Mouse (Mus musculus) hematopoietic stem cell, adult 5-6 weeks (primary cell): ENCODE measurements at regions not wholly inside any gene's neighbourhood (a gene's known extent, or its start where the extent isn't known, plus 50 kb on each side); places are given as distances from the start of the nearest gene placed in this dataset.

Experiments
- ATAC-seq, 2 experiments: fragments of 125-278 bp in 1 of 2; replicated peaks in 1 of 2; 2 replicates each; pipeline ENCODE4 v1.8.0; 2016 to 2017; ENCODE audit warnings: inconsistent platforms in 2 of 2, mild to moderate bottlenecking in 2 of 2, moderate number of reproducible peaks in 2 of 2, low read depth in 1 of 2, moderate TSS enrichment in 1 of 2; ENCODE audit not compliant: low FRiP score in 2 of 2, poor library complexity in 2 of 2, severe bottlenecking in 2 of 2, insufficient read depth in 1 of 2, low TSS enrichment in 1 of 2

DNA sequence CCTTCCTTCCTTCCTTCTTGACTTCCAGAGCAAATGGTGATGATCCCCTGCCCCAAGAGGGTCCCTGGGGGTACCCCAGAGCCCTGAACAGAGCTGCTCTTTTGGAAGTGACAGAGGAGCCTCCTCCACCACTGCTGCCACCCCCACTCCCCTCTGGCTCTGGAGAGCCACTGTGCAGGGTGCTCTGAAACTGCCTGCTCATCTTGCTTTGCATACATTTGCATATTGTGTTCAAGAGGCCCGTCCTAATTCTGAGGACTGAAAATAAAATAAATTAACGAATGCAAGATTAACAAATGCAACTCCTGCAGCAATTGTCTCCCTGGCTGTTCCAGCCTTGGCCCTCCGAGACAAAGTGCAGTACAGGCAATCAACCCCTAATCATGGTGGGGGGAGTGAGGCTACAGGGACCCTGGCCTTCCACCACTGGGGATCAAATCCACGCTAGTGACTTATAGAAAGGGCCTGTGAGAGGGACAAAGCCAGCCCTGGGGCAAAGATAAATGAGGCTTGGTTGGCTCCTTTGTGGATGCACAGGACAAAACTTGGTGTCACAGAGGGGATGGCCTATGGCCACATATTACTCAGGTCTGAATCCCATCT lies 134.6 kb downstream of the Tmem132e start:
- ATAC-seq: no peak

DNA sequence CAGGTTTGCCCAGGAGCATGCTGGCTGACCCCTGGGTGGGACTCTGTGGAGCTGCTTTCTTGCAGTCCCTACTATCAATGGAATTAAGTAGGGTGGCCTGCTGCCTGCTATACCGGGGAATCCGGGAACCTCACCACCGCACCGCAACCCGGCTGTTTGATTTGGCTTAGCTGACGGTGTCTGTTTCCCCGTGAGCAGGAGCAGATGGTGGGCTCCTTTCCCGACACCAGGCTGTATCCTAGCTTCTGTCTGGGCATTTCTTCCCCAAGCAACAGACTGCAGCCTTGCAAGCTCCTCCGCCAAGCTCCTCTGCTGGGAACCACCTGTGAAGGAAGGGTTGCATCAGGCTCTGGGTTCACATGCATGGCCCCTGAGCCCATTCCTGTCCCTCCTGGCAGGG lies 132.7 kb downstream of the Tmem132e start:
- ATAC-seq: no peak

DNA sequence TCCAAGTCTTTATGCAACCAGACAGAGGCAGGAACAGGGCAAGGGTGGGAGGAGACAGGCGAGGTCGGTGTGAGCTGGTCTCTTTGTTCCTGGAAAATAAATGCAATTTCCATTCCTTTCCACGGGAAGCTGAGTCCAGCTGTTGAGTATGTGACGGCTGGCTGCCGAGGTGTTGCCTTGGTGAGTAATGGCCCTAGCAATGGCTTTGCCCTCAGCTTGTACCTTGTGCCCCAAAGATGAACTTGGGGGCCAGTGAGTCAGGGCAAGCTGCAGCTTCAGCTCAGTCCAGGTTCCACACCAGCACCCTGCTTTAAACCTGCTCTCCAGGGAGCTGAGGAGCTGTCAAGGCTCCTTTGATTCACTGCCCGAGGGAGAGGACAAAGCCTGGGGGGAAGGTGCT lies 130.0 kb downstream of the Tmem132e start:
- ATAC-seq: no peak

DNA sequence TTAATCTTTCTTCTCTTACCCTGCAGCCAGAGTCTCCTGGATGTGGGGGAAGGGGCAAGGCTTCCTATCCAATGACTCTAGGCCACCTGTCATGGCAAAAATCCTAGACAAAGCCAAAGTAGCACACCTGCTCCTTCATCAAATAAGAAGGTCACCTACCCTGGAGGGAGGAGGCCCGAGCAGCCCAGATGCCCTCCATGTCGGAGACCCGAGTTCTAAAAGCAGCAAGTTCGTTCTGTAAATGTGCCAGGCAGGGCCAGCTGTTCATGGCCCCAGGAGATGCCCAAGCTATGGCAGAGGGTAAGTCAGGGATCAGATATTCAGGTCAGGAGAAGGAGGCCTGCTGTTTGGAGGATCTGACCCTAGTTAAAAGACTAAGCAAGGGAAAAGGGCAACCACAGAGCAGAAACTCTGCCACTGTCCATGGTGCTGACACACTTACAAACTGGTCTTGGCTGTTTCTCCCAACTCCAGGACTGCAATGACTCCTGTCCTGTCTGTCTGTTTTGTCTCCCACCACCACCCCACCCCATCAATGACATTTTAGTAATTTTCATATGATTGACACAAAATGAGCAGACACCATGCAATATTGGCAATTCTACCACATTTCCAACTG lies 125.9 kb downstream of the Tmem132e start:
- ATAC-seq: no peak

DNA sequence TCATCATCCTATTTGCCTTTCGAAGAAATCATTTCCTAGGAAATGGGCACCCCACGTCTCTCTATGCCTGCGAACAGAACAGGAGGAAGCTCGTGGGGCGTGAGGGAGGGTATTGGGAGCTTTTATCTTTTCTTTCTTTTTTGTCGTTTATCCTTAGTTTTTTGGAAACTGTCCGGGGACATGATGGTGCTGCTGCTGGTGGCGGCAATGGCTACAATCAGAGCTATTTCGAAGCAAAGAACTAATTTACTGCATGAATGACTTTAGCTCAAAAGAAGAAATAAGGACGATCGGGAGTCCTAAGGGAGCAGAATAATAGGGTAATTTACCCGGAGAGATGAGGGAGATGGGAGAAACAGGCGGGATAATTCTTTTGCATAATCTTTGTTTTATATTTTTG lies 119.9 kb downstream of the Tmem132e start:
- no peak for ATAC-seq
